Mouse (Mus musculus) liver, adult 2 months (tissue): ENCODE measurements around the gene Fam183b.
"Not testable (repeated sequence)": the region's sequence is repeated elsewhere in the genome, so short reads cannot be mapped to it uniquely, and the experiment has no call there.

Source experiments
- CTCF ChIP-seq: fragments of 200-500 bp; IDR thresholded peaks from 2 replicates; pipeline ENCODE4 v1.5.1; 2011; ENCODE audit warnings: low read depth, low read length, control low read depth
- POLR2A ChIP-seq: fragments of 200-500 bp; IDR thresholded peaks from 2 replicates; pipeline ENCODE4 v1.6.1; 2011; ENCODE audit warnings: low read length, control low read depth; ENCODE audit not compliant: insufficient read depth; ENCODE audit errors: extremely low read depth

DNA sequence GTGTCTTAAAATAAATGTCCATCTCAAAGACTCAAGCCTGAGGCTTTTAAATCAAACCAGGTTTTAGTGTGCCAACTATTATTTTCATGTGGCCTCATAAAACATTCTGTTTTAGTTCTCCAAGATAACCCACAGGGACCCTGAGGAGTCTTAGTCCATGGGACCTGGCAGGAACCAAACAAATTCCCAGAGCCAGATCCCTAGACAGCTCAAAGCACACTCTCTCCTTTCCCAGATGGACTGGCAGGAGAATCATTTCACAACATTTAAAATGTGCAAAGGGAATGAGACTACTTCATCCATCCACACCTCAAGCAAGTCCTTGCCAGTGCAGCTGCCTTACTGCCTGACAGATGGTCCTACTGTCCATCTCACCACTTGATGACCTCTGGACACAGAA lies 37.2 kb upstream of the Fam183b start, which contains the start of gene Olfr311:
- not testable (repeated sequence) for TF ChIP-seq CTCF, POLR2A
